Mouse (Mus musculus) bone marrow, adult 2 months (tissue): ENCODE measurements around the gene Hspe1.

ENCODE experiments used
- CTCF ChIP-seq: fragments of 200-500 bp; IDR thresholded peaks from 2 replicates; pipeline ENCODE4 v1.5.1; 2011; ENCODE audit warnings: low read length, control low read depth; ENCODE audit not compliant: control insufficient read depth, insufficient read depth
- POLR2A ChIP-seq: fragments of 200-500 bp; IDR thresholded peaks from 2 replicates; pipeline ENCODE4 v1.6.1; 2011; ENCODE audit warnings: low read depth, mild to moderate bottlenecking, control low read depth, low read length, borderline replicate concordance; ENCODE audit not compliant: control insufficient read depth

DNA sequence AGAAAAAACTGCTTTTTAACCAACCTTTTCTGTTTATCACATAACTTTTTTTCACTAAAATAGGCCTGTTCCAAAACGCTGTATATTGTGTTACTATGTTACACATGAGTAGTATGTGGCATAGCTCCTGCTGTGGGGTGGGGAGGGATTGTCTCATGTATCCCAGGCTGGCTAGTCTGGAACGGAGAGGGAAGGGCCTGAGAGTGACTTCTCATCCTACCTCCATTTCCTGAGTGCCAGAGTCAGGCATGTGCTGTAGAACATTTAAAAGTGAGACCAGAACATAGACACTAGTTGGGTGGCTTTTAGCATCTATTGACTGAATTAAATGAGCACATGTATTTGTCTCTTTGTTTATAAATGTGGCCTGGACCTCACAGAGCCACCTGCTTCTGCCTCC lies 45.2 kb downstream of the Hspe1 start:
- TF ChIP-seq POLR2A (no peak), CTCF (no peak)
